Mouse (Mus musculus) embryonic fibroblast, embryonic 13.5 days (primary cell): ENCODE results near the gene Gm9887.

Source experiments
- CTCF ChIP-seq: IDR thresholded peaks from 2 replicates; pipeline ENCODE4 v1.5.1; 2011; ENCODE audit warnings: mild to moderate bottlenecking, control low read depth, low read length, moderate library complexity, borderline replicate concordance; ENCODE audit not compliant: insufficient read depth
- POLR2A ChIP-seq: IDR thresholded peaks from 2 replicates; pipeline ENCODE4 v1.6.1; 2011; ENCODE audit warnings: low read depth, mild to moderate bottlenecking, control low read depth, low read length, moderate library complexity

DNA sequence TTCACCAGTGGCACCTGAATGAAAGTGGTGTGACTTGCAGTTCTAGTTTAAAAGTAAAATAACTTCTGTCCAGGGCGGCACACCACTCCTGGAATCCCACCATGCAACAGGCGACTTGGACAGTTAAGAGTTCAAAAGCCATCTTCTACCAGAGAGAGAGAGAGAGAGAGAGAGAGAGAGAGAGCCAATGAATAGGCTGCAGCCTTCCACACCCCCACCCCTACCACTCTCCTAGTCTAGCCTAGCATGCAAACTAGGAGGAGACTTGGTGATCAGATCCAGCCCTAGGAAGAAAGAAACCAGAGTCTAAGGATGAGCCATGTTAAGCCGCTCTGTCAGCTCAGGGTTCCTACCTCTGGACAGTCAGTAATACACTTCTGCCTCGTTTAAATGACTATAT lies 9.9 kb downstream of the Gm9887 start:
- TF ChIP-seq CTCF (no peak), POLR2A (peak; percentile 35; the same call in 1 of the 2 replicates)
